Mouse (Mus musculus): ENCODE results near the gene Pex11b. TPM values are rescaled to one million over a fixed set of nuclear protein-coding genes. Genes with fewer than 3 reads are reported as not detected.
A peak's percentile ranks its signal among the peaks of the same experiment; 100 is the strongest.

Gene Pex11b
- polyA plus RNA-seq, 1 experiment from 2014 or later = 61.5 TPM

GRCm38 (mm10) chr3:96690298-96690697 is 55.1 kb downstream of the Pex11b start:
- no peak overlapping the region for H3K4me2 ChIP-seq (ENCODE audit: low read length)
- no peaks in the 10 kb centered on the region for H3K36me3 ChIP-seq (ENCODE audit: control insufficient read depth, insufficient read depth, low read length)
- DNase-seq = no peak
- ATAC-seq (ENCODE audit: low FRiP score, low TSS enrichment) = no peak
- H3K9ac ChIP-seq (replicated peaks; ENCODE audit: low read length) = no peak overlapping the region
- no peaks in the 10 kb centered on the region for H3K27me3 ChIP-seq (ENCODE audit: control insufficient read depth, insufficient read depth, low read length)
- H3K27ac ChIP-seq (replicated peaks; ENCODE audit: low read depth, low read length) = no peak overlapping the region
- no peaks in the 10 kb centered on the region for H3K9me3 ChIP-seq (ENCODE audit: control insufficient read depth, low read length)
- 0 out of 2 replicates have a peak, but pooled peaks cover 4% of the 10 kb centered on the region for H3K4me1 ChIP-seq (ENCODE audit: control insufficient read depth, insufficient read depth, low read length)
- WGBS = 52% methylated on average over 3 of the region's 3 CpGs
- H3K4me3 ChIP-seq (replicated peaks; ENCODE audit: low read depth, low read length) = no peak overlapping the region

DNA sequence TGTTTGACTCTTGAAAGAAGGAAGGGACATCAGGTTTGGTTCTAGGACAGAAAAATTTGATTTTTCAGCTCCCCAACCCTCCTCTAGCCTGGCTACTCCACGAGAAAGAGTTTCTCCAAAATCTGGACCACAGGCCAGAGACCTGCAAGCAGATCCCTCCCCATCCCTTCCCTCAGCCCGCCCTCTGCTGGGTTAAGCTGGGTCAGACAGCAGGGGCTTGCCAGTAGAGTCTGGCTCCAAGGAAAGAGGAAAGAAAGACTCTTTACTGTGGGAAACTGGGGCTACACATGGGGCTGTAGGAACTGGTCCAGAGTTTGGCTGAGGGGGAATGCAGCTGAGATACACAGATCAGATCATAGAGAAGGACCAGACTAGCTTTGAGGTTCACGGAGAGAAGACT is 57.3 kb downstream of the Pex11b start:
- no peak for ATAC-seq (ENCODE audit: low FRiP score, low TSS enrichment)
- Histone ChIP-seq H3K36me3 (ENCODE audit: control insufficient read depth, insufficient read depth, low read length) (no peaks in the 10 kb centered on the region), H3K4me3 (replicated peaks; ENCODE audit: low read depth, low read length) (no peak overlapping the region), H3K4me2 (ENCODE audit: low read length) (no peak overlapping the region), H3K27me3 (ENCODE audit: control insufficient read depth, insufficient read depth, low read length) (no peaks in the 10 kb centered on the region), H3K9me3 (ENCODE audit: control insufficient read depth, low read length) (no peaks in the 10 kb centered on the region), H3K4me1 (ENCODE audit: control insufficient read depth, insufficient read depth, low read length) (peaks cover 9% of the 10 kb centered on the region), H3K9ac (replicated peaks; ENCODE audit: low read length) (no peak overlapping the region), H3K27ac (replicated peaks; ENCODE audit: low read depth, low read length) (no peak overlapping the region)
- 14% methylated on average over 3 of the region's 3 CpGs for WGBS
- DNase-seq = peak; percentile 33

DNA sequence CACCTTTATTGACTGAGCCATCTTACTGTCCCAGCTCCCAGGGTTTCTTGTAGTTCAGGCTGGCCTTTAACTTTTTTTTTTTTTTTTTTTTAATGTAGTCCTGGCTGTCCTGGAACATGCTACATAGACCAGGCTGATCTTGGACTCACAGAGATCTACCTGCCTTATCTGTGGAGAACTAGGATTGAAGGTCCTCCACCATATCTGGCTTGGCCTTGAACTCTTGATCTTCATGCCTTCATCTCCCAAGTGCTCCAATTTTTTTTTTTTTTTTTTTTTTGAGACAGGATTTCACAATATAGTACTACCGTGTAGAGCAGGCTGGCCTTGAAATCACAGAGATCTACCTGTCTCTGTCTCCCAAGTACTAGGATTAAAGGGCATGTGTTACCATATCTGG is 58.4 kb downstream of the Pex11b start:
- DNase-seq = no peak
- Histone ChIP-seq H3K36me3 (ENCODE audit: control insufficient read depth, insufficient read depth, low read length) (no peaks in the 10 kb centered on the region), H3K27me3 (ENCODE audit: control insufficient read depth, insufficient read depth, low read length) (no peaks in the 10 kb centered on the region), H3K4me1 (ENCODE audit: control insufficient read depth, insufficient read depth, low read length) (peaks cover 15% of the 10 kb centered on the region), H3K27ac (replicated peaks; ENCODE audit: low read depth, low read length) (no peak overlapping the region), H3K4me2 (ENCODE audit: low read length) (no peak overlapping the region), H3K9ac (replicated peaks; ENCODE audit: low read length) (no peak overlapping the region), H3K4me3 (replicated peaks; ENCODE audit: low read depth, low read length) (no peak overlapping the region), H3K9me3 (ENCODE audit: control insufficient read depth, low read length) (no peaks in the 10 kb centered on the region)
- ATAC-seq (ENCODE audit: low FRiP score, low TSS enrichment) = no peak
- WGBS = 96% methylated on average over 1 of the region's 1 CpGs

Other genes with a start within 250 kb of the Pex11b start
- not detected in 2 replicates for gene BC107364, start 183.1 kb upstream of the Pex11b start, polyA plus RNA-seq (2014; fragmentation: Nextera tagmentation; extraction: Ambion mirVana)
- 0.84 and 1.3 TPM in 2 replicates for gene Hfe2, start 110.2 kb upstream of the Pex11b start, polyA plus RNA-seq (2014; fragmentation: Nextera tagmentation; extraction: Ambion mirVana)
- gene Txnip, start 77.4 kb upstream of the Pex11b start, polyA plus RNA-seq (2014; fragmentation: Nextera tagmentation; extraction: Ambion mirVana) = 45.0 and 60.1 TPM in 2 replicates
- 0.43 and 0.45 TPM in 2 replicates for gene Gm16253, start 58.4 kb upstream of the Pex11b start, polyA plus RNA-seq (2014; fragmentation: Nextera tagmentation; extraction: Ambion mirVana)
- 14.8 and 17.1 TPM in 2 replicates for gene Polr3gl, start 41.2 kb upstream of the Pex11b start, polyA plus RNA-seq (2014; fragmentation: Nextera tagmentation; extraction: Ambion mirVana)
- 12.0 and 13.7 TPM in 2 replicates for gene Ankrd34a, start 38.7 kb upstream of the Pex11b start, polyA plus RNA-seq (2014; fragmentation: Nextera tagmentation; extraction: Ambion mirVana)
- gene Lix1l, start 34.2 kb upstream of the Pex11b start, polyA plus RNA-seq (2014; fragmentation: Nextera tagmentation; extraction: Ambion mirVana) = 6.7 and 7.5 TPM in 2 replicates
- 125 and 139 TPM in 2 replicates for gene Rbm8a, start 5.4 kb upstream of the Pex11b start, polyA plus RNA-seq (2014; fragmentation: Nextera tagmentation; extraction: Ambion mirVana)
- 0.11 TPM in 1 of 2 replicates, not detected in the other for gene Gm42957, start 98 bp downstream of the Pex11b start, polyA plus RNA-seq (2014; fragmentation: Nextera tagmentation; extraction: Ambion mirVana)
- gene Itga10, start 10.2 kb downstream of the Pex11b start, polyA plus RNA-seq (2014; fragmentation: Nextera tagmentation; extraction: Ambion mirVana) = 0.62 and 0.84 TPM in 2 replicates
- 0.57 and 0.84 TPM in 2 replicates for gene Ankrd35, start 34.8 kb downstream of the Pex11b start, polyA plus RNA-seq (2014; fragmentation: Nextera tagmentation; extraction: Ambion mirVana)
- 25.5 and 26.3 TPM in 2 replicates for gene Pias3, start 61.0 kb downstream of the Pex11b start, polyA plus RNA-seq (2014; fragmentation: Nextera tagmentation; extraction: Ambion mirVana)
- 14.1 and 14.3 TPM in 2 replicates for gene Nudt17, start 73.2 kb downstream of the Pex11b start, polyA plus RNA-seq (2014; fragmentation: Nextera tagmentation; extraction: Ambion mirVana)
- 27.9 and 28.7 TPM in 2 replicates for gene Polr3c, start 92.3 kb downstream of the Pex11b start, polyA plus RNA-seq (2014; fragmentation: Nextera tagmentation; extraction: Ambion mirVana)
- gene Rnf115, start 92.3 kb downstream of the Pex11b start, polyA plus RNA-seq (2014; fragmentation: Nextera tagmentation; extraction: Ambion mirVana) = 69.6 and 83.8 TPM in 2 replicates
- gene Pdzk1, start 193.9 kb downstream of the Pex11b start, polyA plus RNA-seq (2014; fragmentation: Nextera tagmentation; extraction: Ambion mirVana) = 0.16 TPM in 1 of 2 replicates, not detected in the other
- 0.39 and 0.46 TPM in 2 replicates for gene Cd160, start 194.0 kb downstream of the Pex11b start, polyA plus RNA-seq (2014; fragmentation: Nextera tagmentation; extraction: Ambion mirVana)

Data from midbrain, embryonic 14.5 days (tissue).